Mouse (Mus musculus): ENCODE results near the gene Gtf2h3.
"Not testable (repeated sequence)": the region's sequence is repeated elsewhere in the genome, so short reads cannot be mapped to it uniquely, and the experiment has no call there.

Gene Gtf2h3

GRCm38 (mm10) chr5:124578633-124579317 lies at the start of gene Gtf2h3, which contains the start of gene Eif2b1:
Gtf2h3 (plus strand) TSS chr5:124579140.
Eif2b1 (minus strand) TSS chr5:124579131.
- DNase-seq (ENCODE audit: low spot score), result peak; percentile 87

- no peak for DNase-seq (ENCODE audit: low spot score)
Measured at GRCm38 (mm10) chr5:124529191-124529651, 49.7 kb upstream of the Gtf2h3 start.

DNA sequence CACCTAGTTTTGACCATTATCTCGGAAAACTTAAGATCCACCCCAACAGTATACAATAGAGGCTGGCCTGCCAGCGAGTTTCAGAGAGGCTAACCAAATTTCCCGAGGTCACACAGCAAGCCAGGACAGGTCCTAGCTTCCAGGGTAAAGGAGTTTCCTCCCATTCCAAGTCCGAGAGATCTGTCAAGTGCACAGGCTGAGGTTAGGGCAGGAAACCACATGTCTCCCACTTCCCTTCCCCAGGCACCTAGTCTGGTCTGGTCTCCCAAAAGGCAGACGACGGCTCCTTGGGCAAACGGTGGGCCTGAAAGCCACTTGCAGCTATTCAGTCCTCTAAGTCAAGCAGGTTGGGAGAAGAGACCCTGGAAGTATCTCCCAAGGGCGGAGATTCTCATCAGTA lies 49.2 kb upstream of the Gtf2h3 start:
- no peak for DNase-seq (ENCODE audit: low spot score)

DNA sequence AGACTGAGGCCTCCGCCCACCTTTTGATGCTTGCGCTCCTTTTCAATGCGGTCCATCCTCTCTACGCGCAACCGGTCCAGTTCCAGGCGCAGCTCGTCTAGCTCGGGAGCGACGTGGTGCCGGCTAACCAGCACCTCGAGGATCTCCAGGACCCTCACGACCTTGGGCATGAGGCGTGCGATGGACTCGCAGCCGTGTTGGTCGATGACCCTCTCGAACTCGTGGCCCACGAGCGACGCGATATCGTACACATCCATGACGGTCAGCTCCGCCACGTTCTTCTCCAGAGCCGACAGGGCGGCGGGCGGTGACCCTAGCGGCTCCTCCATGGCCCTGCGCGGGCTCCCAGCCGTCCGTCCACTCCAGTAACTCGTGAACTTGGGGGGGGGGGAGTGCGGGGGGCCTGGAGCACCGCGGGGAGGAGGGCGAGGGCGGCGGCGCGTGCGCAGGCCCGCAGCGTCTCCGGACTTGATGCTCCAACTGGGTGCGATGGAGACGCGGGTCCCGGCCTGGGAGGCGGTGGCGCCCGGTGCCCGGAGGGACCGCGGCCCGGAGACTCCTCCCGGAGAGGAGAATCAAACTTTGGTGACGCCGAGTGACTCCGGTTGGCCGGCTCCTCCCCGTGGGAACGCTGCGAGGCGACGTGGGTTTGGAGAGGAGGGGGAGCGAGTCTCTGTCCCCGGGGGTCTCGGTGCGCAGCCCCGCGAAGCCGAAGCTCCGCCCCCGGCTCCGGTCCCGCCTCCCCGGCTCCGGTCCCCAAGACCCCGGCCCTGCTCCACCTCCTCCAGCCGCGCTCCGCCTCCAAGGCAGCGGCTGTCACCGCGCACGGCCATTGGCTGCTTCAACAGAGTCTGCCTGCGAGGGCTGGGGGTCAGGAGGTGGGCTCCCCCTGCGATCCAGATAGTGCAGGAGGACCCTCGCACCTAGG lies 48.0 kb upstream of the Gtf2h3 start, which contains the start of gene Rilpl1:
TSS of gene Rilpl1 (minus strand) at position 737 of the 928 bp plus-strand sequence.
- DNase-seq (ENCODE audit: low spot score), result peak; percentile 60

DNA sequence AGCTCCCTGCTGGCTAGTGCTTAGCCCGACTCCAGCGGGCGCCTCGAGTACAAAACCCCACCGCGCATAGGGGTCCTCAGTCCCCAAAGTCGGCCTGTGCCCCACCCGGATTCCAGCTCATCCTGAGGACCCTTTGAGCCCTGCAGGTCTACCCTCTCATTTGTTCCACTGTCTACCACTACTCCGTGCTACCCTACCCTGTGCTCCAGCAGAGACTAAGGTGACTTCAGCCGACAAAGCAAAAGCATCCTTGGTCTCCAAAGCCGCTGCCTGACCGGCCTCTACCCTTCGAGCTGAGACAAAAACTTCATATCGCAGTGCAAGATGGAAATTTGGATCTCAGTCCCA lies 47.4 kb upstream of the Gtf2h3 start:
- DNase-seq (ENCODE audit: low spot score), result no peak

GRCm38 (mm10) chr5:124532451-124532850 lies 46.5 kb upstream of the Gtf2h3 start:
- DNase-seq (ENCODE audit: low spot score), result no peak

DNA sequence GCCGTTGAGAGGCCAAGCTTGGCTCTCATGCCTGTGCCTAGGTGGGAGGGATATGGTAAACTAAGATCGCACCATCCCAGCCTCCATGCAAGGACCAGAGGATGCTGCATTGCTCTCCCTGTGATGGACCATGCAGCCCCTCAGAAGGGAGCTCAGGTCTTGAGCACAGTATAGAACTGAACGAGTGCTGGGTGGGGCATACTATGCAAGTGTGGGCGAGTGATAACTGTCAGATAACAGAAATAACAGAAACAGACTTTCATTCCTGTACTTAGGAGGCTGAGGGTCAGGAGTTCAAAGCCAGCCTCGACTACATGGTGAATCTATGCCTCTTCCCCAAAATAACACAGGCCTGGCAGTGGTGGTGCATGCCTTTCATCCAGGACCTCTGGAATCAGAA lies 43.9 kb upstream of the Gtf2h3 start:
- DNase-seq (ENCODE audit: low spot score), result no peak

GRCm38 (mm10) chr5:124536776-124537175 lies 42.2 kb upstream of the Gtf2h3 start:
- DNase-seq (ENCODE audit: low spot score), result peak; percentile 34

- DNase-seq (ENCODE audit: low spot score), result peak; percentile 42
Measured at GRCm38 (mm10) chr5:124538813-124539792, 39.8 kb upstream of the Gtf2h3 start.

- DNase-seq (ENCODE audit: low spot score), result no peak
Measured at GRCm38 (mm10) chr5:124539905-124540304, 39.0 kb upstream of the Gtf2h3 start.

DNA sequence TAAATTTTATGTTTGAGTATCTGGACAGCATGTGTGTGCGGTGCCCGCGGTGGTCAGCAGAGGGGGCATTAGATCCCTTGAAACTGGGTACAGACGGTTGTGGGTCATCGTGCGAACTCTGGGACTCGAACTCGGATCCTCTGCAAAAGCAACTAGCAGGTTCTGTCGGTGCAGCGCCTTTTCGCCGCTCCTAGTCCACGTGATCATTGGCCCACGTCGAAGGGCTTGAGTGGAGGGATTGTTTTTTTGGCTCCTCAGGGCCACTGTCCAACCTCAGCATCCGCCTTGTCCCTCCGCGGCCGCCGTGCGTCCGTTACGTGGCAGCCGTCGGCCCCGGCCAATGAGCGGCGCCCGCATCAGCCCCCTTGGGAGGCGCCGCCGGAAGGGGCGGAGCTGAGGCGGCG lies 38.6 kb upstream of the Gtf2h3 start, which contains the start of gene Tmed2:
TSS of gene Tmed2 (plus strand) at position 313 of the 404 bp plus-strand sequence.
- peak; percentile 89 for DNase-seq (ENCODE audit: low spot score)

DNA sequence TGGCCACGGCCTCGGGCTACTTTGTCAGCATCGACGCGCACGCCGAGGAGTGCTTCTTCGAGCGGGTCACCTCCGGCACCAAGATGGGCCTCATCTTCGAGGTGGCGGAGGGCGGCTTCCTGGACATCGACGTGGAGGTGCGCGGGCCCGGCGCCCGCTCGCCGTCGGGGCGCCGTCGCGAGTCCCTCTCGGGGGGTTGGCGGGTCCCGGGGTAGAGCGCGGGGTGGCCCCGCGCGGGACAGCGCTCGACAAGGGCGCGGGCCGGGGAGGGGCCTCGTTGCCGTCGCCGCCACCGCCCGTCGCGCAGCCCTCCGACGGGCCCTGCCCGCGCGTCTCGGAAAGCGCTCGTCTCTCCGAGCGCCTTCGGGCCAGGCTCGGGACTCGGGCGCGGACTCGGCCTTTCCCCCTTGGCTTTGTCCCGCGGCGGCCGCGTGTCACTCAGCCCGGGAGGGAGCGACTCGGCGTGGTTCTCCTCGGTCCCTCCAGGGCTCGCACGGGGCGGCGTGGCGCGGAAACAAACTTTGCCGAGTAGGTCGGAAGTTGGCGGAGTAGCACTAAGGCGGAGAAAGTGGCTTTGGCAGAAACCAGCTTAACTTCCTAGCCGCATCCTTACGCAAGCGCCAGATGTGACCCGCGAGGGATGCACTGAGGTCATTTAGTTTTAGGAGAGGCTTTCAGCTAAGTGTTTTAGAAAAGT lies 37.9 kb upstream of the Gtf2h3 start:
- DNase-seq (ENCODE audit: low spot score), result peak; percentile 55

- DNase-seq (ENCODE audit: low spot score), result no peak
Measured at GRCm38 (mm10) chr5:124541602-124541973, 37.4 kb upstream of the Gtf2h3 start.

GRCm38 (mm10) chr5:124550737-124551136 lies 28.2 kb upstream of the Gtf2h3 start:
- DNase-seq (ENCODE audit: low spot score), result not testable (repeated sequence)

GRCm38 (mm10) chr5:124551349-124552093 lies 27.4 kb upstream of the Gtf2h3 start:
- not testable (repeated sequence) for DNase-seq (ENCODE audit: low spot score)

DNA sequence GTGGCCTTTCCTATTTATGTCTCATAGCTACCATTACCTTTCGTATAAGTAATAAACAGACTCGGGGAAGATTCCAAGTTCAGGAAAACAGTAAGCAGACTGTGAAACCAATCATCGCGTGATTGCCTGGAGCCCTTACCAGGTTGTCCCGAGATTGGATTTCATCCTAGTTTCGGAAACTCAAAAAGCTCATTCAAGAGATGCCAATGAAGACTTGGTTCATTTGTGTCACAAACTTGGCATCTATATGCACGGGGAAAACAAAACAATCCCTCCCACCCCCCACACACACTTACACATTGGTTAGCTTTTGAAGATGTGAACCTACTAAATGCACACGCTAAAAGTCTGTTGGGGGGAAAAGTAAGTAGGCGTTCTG lies 26.9 kb upstream of the Gtf2h3 start:
- DNase-seq (ENCODE audit: low spot score), result peak; percentile 12

DNA sequence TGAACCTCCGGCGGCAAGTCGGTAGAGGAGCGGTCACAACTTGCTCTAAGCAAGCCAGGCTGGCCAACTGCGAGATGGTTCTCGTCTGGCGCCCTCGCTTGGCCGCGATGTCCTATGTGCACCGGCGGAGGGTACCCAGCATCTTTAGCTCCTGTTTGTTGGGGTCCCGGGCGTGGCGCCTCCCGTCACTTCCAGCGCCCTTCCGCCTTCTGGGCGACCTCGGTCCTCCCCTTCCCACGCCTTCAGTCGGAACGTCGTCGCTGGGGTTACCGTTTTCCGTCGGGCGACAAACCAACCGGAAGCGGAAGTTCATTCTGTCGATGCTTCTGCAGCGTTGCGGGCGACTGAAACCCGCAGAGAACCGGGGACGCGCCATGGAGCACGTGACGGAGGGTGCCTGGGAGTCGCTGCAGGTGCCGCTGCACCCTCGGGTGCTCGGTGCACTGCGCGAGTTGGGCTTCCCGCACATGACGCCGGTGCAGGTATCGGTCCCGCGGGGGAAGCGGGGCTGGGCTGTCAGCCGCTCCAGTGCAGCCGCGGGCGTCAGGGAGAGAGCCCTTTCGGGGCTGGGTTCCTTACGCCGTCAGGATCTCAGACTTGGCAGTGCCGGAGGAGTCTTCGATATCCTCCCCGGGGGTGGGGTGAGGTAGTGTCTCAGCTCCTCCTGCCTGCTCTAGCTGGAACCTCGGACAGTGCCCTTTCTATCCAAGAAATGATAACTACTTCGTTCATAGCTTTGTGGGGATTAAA lies 26.2 kb upstream of the Gtf2h3 start, which contains the start of gene Ddx55:
TSS of gene Ddx55 (plus strand) at position 307 of the 750 bp plus-strand sequence.
- DNase-seq (ENCODE audit: low spot score), result peak; percentile 83

DNA sequence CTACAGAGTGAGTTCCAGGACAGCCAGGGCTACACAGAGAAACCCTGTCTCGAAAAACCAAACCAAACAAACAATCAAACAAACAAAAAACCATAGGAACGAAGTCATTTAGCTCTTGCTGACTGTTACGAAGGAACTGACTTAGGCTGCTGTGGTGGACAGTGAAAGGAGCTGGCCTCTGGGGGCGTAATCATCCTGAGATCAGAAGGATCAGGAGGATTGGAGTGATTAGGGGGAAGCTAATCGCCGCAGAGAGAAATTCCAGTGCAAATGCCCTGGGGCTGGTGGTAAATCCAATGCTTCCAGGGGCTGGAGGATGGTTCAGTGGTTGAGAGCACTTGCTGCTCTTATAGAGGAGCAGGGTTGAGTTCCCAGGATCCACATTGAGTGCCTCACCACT lies 25.3 kb upstream of the Gtf2h3 start:
- DNase-seq (ENCODE audit: low spot score), result no peak

- DNase-seq (ENCODE audit: low spot score), result no peak
Measured at GRCm38 (mm10) chr5:124555145-124555544, 23.8 kb upstream of the Gtf2h3 start.
